Comparison of ENCODE assay signal across 8 mouse cellular contexts in the genomic region with DNA sequence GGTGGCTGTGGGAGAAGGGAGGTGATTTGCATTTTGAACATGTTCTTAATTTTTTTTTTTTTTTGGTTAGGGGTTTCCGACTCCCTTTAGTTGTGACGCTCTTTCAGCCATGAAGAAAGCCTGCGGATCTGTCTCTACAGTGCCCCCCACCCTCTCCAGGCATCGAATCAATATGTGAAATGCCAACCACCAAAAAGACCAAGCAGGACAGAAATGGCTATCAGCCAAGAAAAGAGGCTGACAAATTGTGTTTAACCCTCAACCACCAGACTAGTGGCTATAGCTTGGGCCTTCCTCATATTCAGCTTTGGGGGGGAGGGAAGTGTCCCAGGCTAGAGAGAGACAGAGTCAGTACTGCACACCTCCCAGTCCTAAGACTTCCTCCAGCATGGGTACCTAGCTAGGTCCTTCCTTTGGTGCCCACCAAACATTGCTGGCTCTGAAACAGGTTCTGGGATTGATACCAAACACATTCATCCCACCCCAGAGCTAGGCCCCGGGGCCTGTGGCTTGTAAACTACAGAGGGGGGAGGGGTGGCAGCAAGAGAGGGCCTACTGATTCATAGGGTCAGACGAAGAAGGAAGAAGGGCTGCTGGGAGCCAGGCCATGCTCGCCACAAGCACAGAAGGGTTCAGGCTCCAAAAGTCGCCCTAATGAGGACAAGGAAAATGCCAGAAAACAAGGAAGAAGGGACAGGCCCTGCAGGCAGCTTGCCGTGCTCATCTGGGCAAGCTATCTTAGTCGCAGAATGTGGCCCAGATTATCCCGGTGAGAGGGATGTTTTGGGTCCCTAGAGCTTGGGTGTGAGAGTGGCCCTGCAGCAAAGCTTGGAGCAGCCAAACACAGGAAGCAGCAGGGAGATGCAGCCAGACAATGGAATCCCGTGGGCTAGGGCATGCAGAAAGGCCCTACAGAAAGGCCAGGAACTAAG. TPM values are rescaled to one million over a fixed set of nuclear protein-coding genes. Genes with fewer than 3 reads are reported as not detected.
DNase-seq lines count a peak whose midpoint lies in the region; ATAC-seq lines count a peak whose summit lies in the region.

No protein-coding gene starts in this region.

- H3K4me3 ChIP-seq in kidney, embryonic 14.5 days (ENCODE audit: low read length), result no peak overlapping the region
- H3K4me3 ChIP-seq in midbrain, embryonic 15.5 days, result no peak overlapping the region

- H3K4me2 ChIP-seq in kidney, embryonic 14.5 days (replicated peaks; ENCODE audit: low read depth, low read length), result peak overlapping the region; percentile 36; the same call in 1 of the 2 replicates
- H3K4me2 ChIP-seq in midbrain, embryonic 15.5 days, result peak overlapping the region; percentile 45

- H3K9me3 ChIP-seq in kidney, embryonic 14.5 days (ENCODE audit: control insufficient read depth, low read length), result no peaks in the 10 kb centered on the region
- no peaks in the 10 kb centered on the region for H3K9me3 ChIP-seq in midbrain, embryonic 15.5 days

- H3K27ac ChIP-seq in kidney, embryonic 14.5 days (ENCODE audit: low read depth, low read length), result peak overlapping the region; percentile 98
- H3K27ac ChIP-seq in midbrain, embryonic 15.5 days, result peak overlapping the region; percentile 87

- 0 out of 2 replicates have a peak, but pooled peaks cover 3% of the 10 kb centered on the region for H3K36me3 ChIP-seq in kidney, embryonic 14.5 days (ENCODE audit: control insufficient read depth, insufficient read depth, low read length)
- no peaks in the 10 kb centered on the region for H3K36me3 ChIP-seq in midbrain, embryonic 15.5 days (replicated peaks)

- peaks cover 67% of the 10 kb centered on the region for H3K4me1 ChIP-seq in kidney, embryonic 14.5 days (ENCODE audit: control insufficient read depth, insufficient read depth, low read length)
- H3K4me1 ChIP-seq in midbrain, embryonic 15.5 days, result peaks cover 73% of the 10 kb centered on the region

- no peak for ATAC-seq in kidney, embryonic 14.5 days (ENCODE audit: low FRiP score, low TSS enrichment)
- no peak for ATAC-seq in midbrain, embryonic 15.5 days (replicated peaks)

- DNase-seq in layer of hippocampus, postnatal 10 days (ENCODE audit: low spot score in 2 of 2), result peak; percentile 53 to 67
- no peak for DNase-seq in layer of hippocampus, adult 11-12 months (ENCODE audit: low spot score)
- DNase-seq in cerebellum, adult 9-10 months, result peak; percentile 67
- DNase-seq in heart, adult 11 months, result peak; percentile 99
- no peak for DNase-seq in urinary bladder, adult 2 months (ENCODE audit: low spot score)
- DNase-seq in thymus, postnatal 0 days (ENCODE audit: low spot score), result no peak

- H3K9ac ChIP-seq in kidney, embryonic 14.5 days (ENCODE audit: low read depth, low read length), result peak overlapping the region; percentile 46; the same call in 1 of the 2 replicates
- H3K9ac ChIP-seq in midbrain, embryonic 15.5 days, result peak overlapping the region; percentile 33; the same call in 1 of the 2 replicates

- no peaks in the 10 kb centered on the region for H3K27me3 ChIP-seq in kidney, embryonic 14.5 days (ENCODE audit: control insufficient read depth, insufficient read depth, low read length)
- no peaks in the 10 kb centered on the region for H3K27me3 ChIP-seq in midbrain, embryonic 15.5 days (replicated peaks)

- 23% methylated on average over 12 of the region's 12 CpGs for WGBS in kidney, embryonic 14.5 days
- 9% methylated on average over 12 of the region's 12 CpGs for WGBS in midbrain, embryonic 15.5 days

RNA-seq across cellular contexts. Expression of gene Zmynd8, which starts 40.1 kb away (rescaled TPM):
- 100 to 1,000 TPM; 112 to 116 TPM for total RNA-seq in layer of hippocampus, postnatal 10 days (2021)
- polyA plus RNA-seq in kidney, embryonic 14.5 days (2014; fragmentation: Nextera tagmentation; extraction: Ambion mirVana), result 44.3 and 61.1 TPM in 2 replicates
- polyA plus RNA-seq in midbrain, embryonic 15.5 days (2015; fragmentation: Nextera tagmentation; extraction: Ambion mirVana), result 89.8 and 93.3 TPM in 2 replicates
- 35.3 and 46.7 TPM in 2 replicates for polyA plus RNA-seq in urinary bladder, adult 2 months (2012; rRNA removed)
- 38.8 and 46.7 TPM in 2 replicates for polyA plus RNA-seq in thymus, postnatal 0 days (2015; fragmentation: Nextera tagmentation; extraction: Ambion mirVana)

Comparison
In these comparisons a context has a peak if more than half of its experiments do, and no peak if none do; other contexts are left out.
1. DNase-seq: peak in layer of hippocampus, postnatal 10 days (2 of 2), cerebellum, adult 9-10 months (single experiment) and heart, adult 11 months (single experiment); none in layer of hippocampus, adult 11-12 months (single experiment), urinary bladder, adult 2 months (single experiment) and thymus, postnatal 0 days (single experiment).